Mouse (Mus musculus) urinary bladder, adult 18-20 months (tissue): ENCODE measurements around the gene Rabif.
A peak's percentile ranks its signal among the peaks of the same experiment; 100 is the strongest.
"Not testable (repeated sequence)": the region's sequence is repeated elsewhere in the genome, so short reads cannot be mapped to it uniquely, and the experiment has no call there.

Source experiments
- DNase-seq, 2 experiments: peaks; one replicate each; pipeline ENCODE4 v3.0.0; 2022; ENCODE audit warnings: low spot score in 2 of 2, mixed read lengths in 2 of 2

Gene Rabif

DNA sequence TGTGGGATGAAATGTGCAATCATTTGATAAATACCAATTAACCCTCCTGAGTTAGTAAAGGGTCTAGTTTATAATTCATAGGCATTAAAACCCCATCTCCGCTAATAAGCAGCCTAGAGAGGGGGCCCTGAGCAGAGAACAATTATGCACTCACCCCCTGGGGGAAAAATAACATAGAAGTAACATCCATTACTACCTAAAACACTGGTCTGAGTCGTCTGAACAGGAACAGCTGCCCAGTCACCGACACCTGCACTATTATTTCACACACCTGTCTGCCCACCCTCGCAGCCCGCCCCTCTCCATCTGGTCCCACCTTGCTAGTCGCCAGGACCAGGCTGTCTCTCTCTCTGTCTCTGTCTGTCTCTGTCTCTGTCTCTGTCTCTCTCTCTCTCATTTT lies 18.1 kb downstream of the Rabif start:
- no peak for DNase-seq

DNA sequence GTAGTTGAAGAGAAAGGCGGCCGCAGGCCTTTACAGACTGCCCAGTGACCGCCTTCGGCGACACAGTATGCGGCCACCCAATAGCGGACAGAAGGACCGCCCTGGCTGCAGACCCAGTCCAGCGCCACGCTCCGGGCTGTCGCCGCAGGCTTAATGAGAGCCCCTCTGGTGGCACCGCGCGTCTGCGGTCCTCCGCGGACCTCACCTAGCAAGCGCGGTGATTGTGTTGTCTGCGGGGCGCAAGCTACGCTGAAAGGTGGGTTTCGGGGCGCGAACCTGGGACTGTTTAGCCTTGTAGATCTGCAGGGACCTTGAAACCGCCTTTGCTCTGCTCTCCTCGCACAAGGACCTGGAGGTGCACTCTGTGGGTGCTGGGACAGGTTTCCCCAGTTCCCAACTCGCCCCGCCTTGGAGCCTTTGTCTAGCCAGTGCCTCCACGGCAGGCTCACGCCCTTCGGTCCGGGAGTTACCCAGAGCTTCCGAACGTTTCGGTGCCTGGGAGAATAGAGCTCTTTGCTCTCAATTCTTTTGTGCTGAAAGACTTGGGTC lies 18.9 kb downstream of the Rabif start:
- DNase-seq = peak; percentile 60 to 71

DNA sequence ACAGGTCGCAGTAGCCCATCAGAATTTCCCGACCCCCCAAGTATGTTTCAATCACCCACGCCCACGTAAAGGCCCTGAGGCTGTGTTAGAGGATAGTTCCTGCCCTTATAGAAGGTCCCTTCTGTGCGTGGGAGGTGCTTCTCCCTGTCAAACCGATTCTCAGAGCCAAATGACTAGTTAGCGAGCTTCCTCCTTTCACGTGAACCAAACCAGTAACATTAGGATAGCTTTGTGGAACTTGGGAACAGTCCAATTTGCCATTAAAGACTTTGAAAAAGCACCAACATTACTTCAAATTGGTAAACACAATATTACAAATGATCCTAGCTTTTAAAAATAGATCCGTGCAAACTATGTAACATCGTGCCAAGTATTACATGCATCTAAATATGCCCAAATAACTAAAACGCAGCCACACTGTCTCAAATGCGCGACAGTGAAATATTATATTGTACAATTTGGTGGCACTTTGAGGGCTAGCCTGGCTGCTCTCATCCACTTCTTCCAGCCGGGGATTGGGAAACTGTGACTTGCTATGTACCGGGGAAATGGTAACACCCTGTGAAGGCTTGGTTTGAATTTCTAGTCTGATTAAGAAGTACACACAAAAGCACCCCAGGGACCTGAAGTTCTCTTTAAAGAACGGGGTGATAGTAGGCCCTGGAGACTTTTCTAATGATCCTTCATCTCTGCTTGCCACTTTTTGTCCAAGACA lies 19.6 kb downstream of the Rabif start:
- no peak for DNase-seq

DNA sequence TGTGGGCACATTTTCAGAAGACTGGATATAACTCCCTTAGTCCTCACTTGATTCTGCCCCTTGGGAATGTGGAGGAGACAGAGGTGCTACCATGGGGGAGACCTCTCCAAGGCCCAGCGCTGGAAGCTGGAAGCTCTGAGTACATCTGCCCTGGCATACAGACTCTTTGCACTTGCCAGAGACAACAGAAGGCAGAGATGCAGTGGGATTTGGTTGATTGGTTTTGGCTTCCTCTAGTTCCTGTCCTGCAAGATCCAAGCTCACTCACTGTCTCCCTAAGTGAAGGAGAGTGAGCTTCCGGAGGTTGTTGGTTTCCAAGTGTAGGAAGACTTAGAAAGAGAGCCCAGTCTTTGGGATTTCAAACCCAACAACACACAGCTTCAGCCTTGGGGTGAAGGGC lies 21.4 kb downstream of the Rabif start:
- DNase-seq = no peak

DNA sequence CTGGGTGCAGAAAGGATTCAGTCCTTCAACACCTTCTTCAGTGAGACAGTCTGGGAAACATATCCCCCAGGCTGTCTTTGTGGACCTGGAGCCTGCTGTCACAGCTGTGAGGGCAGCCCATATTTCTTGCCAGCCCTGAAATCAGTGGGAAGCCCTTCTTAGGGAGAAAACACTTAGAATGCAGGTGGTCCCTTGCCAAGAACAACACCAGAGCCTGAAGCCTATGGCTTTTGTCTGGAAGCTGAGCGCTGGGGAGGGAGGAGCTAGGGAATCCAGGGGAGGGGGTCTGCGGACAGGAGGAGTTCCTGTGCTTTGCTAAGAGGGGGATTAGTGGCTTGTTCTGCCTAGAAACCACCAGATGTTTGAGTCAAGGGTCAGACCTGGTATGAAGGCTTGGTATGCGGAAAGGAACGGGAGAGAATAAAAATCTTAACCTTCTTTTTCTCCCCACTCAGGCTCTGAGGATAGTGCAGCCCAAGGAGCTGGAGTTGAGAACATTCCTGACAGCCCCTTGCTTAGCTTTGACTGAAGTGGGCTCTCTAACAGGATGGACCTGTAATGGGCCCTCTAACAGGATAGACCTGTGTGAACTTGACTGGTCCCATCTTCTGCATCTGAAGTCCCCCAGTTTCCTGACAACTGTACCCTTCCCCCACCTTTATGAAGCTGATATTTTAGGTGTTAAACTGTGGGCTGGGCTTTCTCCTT lies 22.2 kb downstream of the Rabif start:
- DNase-seq = no peak

GRCm38 (mm10) chr1:134517841-134518240 lies 23.4 kb downstream of the Rabif start:
- DNase-seq = not testable (repeated sequence)

- DNase-seq = peak; percentile 70 to 88
These were observed 24.2 kb downstream of the Rabif start for GRCm38 (mm10) chr1:134518677-134519076.

GRCm38 (mm10) chr1:134519201-134519600 lies 24.8 kb downstream of the Rabif start:
- not testable (repeated sequence) for DNase-seq

DNA sequence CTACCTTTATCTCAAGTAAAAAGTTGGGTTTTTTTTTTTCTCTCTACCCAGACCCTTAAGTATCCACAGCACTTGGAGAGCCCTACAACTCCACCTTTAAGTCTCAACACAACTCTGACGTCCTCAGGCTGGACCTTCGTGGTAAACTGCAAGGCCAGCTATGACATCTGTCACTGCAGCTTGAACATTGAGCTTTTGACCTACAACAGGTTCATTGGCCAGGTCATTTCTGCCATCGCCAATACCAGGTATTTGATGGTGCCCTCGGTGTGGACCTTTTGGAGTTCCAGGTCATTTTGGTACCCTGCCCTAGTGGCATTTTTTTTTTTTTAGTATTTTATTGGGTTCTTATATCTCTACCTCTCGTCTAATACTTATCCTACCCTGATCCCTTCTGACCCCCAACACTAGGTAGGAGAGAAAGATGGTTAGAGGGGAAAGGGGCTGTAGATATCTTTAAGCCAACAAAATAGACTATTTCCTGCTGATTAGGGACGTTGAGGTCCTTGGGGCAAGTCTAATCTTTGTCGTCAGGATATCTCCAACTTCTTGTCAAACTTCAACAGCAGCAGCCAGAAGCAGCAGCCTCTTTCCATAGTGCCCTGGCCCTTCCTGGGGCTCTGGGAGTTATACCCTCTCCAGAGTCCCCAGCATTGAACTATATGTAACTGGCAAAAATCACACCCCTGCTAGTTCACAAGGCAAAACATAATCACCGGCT lies 25.7 kb downstream of the Rabif start:
- DNase-seq = no peak

DNA sequence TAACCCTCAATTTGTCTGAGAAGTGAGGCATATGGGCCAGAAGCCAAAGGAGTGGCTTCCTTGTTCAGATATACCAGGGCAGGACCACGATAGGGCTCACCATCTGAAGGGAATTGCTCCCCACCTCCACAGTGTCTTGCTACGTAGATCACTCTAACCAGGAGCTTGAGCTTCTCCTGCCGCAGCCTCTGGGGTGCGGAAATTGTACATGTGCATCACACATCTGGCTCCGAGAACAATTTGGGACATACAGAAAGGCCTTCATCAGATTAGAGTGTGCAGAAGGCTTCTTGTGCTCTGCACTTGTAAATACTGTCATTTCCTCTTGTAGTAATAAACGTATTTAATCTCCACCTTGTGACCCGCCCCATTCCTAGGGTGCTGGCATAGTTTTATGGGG lies 26.7 kb downstream of the Rabif start:
- no peak for DNase-seq

DNA sequence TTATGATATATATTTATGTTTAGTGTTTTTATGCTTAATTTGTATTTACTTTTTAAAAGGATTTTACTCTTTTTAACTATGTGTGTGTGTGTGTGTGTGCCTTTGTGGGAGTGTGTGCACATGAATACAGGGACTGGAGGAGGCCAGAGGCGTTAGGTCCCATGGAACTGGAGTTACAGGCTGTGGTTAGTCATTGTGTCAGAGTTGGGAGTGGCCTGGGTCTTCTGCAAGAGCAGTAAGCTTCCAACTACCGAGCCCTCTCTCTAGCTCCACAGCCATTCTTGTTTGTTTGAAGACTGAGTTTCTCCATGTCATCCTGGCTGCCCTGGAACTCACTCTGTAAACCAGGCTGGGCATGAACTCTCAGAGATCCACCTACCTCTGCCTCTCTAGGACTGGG lies 27.9 kb downstream of the Rabif start:
- DNase-seq = peak in 1 of 2 experiments; percentile 21

- DNase-seq = no peak
These were observed 30.0 kb downstream of the Rabif start for GRCm38 (mm10) chr1:134524424-134524823.

DNA sequence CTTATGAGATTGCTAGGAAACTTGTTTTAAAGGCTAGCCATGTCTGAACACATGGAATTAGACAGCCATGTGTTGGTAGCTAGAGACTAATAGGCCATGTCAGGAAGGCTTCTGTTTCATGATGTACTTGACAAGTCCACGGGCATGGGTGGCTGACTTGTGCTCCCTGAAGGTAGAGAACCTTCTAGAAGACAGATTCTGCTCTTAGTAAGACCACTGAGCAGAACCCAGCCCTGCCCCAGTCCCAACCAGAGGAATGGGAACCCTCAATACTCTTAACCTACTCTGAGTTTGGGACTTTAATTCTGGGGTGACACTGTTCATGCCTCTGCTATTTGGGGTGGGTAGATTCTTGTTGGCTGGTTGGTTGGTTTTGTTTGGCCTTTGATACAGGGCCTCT lies 30.6 kb downstream of the Rabif start:
- DNase-seq = no peak

DNA sequence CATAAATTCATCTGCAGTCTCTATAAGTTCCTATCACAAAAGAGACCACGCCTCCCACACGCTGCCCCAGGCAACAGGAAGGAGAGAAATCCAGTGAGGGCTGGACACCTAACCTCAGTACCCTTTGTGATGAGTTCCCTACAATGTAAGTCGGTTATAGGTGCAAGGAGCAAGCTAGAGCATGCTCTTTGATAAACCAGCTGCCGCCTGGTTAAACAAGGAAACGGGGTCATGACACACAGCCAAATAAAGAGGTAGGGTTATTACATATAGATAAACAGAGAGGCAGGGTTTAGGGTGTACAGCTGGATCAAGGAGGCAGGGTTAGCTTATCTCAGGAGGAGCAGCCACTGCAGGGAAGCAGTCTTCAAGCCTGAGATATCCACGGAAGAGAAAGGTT lies 32.3 kb downstream of the Rabif start:
- peak; percentile 37 to 72 for DNase-seq

DNA sequence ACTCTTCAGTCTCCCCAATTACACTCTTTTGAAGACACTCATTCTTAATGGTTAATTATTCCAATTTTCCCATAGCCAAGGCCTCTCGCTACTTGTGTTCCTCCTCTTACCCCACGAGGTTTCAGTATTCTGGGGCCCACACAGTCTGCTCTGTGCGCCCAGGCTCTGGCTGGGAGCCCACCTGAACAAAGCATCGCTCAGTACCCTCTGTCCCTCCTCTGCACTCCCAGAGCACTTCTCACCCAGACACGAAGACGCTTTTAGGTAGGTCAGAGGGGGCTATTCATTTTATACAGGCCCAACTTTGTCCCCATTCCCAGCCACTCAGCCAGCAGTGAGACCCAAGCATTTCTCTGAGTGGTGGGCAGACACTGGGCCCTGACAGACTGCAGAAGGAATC lies 36.2 kb downstream of the Rabif start:
- no peak for DNase-seq

DNA sequence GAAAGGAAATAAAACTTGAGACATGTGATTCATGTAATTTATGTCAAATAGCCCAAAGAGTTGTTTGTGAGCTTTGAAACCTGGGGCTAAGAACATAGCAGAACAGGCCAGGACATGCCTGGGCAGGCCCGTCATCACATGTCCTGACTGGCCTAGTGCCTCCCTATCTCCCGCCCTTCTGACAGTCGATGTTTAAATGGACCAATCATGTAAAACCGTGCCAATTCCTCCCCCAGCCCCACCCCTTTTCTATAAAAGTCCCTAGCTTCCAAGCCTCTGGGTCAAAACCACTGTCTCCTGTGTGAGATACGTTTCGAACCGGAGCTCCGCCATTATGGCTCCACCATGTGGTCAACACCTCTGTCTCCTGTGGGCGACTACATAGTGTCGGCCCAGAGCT lies 39.3 kb downstream of the Rabif start:
- not testable (repeated sequence) for DNase-seq

GRCm38 (mm10) chr1:134535054-134535453 lies 40.6 kb downstream of the Rabif start:
- no peak for DNase-seq

GRCm38 (mm10) chr1:134535513-134535912 lies 41.1 kb downstream of the Rabif start:
- DNase-seq = no peak

DNA sequence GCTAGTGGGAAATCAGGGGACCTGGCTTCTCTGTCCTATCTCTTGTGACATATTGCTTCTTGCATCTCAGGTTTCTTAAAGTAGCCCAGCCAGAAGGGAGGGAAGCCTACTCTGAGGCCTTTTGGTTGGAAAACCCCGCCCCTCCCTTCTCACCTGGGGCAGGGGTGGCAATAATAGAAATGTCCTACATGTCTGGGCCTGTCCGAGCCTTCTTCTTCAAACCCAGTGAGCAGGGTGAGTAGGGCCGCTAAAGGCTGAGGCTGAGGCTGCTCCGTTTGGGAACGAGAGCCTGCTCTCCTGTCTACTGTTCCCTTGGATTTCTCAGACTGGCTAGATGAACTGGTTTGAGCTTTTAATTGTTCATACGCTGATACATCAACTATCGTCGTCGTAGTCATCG lies 46.2 kb downstream of the Rabif start:
- peak in 1 of 2 experiments; percentile 45 for DNase-seq

DNA sequence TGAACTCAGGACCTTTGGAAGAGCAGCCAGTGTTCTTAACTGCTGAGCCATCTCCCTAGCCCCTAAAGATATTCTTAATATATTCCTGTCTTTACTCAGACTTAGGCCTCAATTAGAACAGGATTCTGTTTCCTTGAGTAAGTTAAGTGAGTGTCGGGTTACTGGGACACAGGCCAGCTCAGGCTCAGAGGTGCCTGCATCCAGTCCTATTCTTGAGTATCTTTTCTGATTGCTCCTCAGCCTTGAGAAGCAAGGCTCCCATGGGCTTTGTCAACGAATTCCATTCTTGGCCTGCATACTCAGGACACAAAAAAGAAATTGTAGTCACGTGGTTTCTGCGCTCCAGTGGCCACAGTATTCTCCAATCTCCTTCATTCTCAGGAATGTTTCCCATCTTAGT lies 53.8 kb downstream of the Rabif start:
- DNase-seq = no peak

DNA sequence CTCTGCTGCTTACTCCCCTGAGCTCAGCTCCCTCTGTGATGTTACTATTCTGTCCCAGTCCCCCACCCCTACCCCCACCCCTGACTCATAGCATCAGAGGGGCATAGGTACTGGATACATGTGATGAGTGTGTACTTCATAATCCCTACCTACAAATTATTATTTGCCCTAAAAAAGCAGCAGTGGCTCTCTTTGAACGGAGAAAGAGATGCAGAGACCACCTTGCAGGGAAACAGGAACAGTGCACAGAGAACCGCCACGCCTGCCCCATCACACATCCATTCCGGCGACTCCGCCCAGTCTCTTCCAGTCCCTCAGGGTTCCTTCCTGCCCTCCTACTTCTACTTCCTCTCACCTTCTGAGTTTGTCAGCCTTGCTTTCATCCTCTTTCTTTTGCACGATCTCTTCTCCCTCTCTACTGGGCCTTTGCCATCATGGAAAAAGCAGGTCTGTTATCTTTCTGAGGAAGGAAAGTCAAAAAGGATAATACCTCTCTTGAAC lies 55.2 kb downstream of the Rabif start, which contains the start of gene Mgat4e:
TSS of gene Mgat4e (minus strand) at position 51 of the 501 bp plus-strand sequence.
- DNase-seq = no peak

- DNase-seq = no peak
These were observed 57.4 kb downstream of the Rabif start for GRCm38 (mm10) chr1:134551869-134552268.
